8 mouse cellular contexts compared by ENCODE assay signal in genomic region chr5:135957207-135957974, GRCm38 (mm10). TPM values are rescaled to one million over a fixed set of nuclear protein-coding genes. Genes with fewer than 3 reads are reported as not detected.
DNase-seq lines count a peak whose midpoint lies in the region; ATAC-seq and TF ChIP-seq lines count a peak whose summit lies in the region.

No protein-coding gene starts in this region.

- TF ChIP-seq CTCF in MEL (IDR thresholded peaks at IDR 0.05 in 2 of 3, conservative IDR thresholded peaks at IDR 0.05 in 1 of 3; ENCODE audit: control insufficient read depth in 1 of 3, insufficient read depth in 1 of 3, low read depth in 2 of 3, low read length in 3 of 3, poor library complexity in 1 of 3, severe bottlenecking in 1 of 3) = no peak

- H3K4me1 ChIP-seq in MEL (ENCODE audit: control insufficient read depth in 1 of 2, insufficient read depth in 2 of 2, low read length in 2 of 2) = peaks cover 10 to 27% of the 10 kb centered on the region in 2 experiments
- H3K4me1 ChIP-seq in lung, embryonic 16.5 days (replicated peaks; ENCODE audit: control insufficient read depth, insufficient read depth, low read length) = peaks cover 9% of the 10 kb centered on the region

- peak overlapping the region; percentile 56 to 62 for H3K4me3 ChIP-seq in MEL (ENCODE audit: control insufficient read depth in 1 of 2, insufficient read depth in 1 of 2, low read depth in 2 of 2, low read length in 2 of 2)
- peak overlapping the region; percentile 48 for H3K4me3 ChIP-seq in lung, embryonic 16.5 days (ENCODE audit: low read length)

- TF ChIP-seq POLR2A in MEL (IDR thresholded peaks at IDR 0.05; ENCODE audit: control insufficient read depth in 1 of 2, insufficient read depth in 1 of 2, low read depth in 1 of 2, low read length in 2 of 2, poor library complexity in 1 of 2) = peak in 1 of 2 experiments; percentile 88; a peak in 2 of 4 replicates

- no peak for TF ChIP-seq RAD21 in MEL (IDR thresholded peaks at IDR 0.05; ENCODE audit: low read depth, low read length)

- H3K9me3 ChIP-seq in MEL (replicated peaks; ENCODE audit: insufficient read depth, low read length) = no peaks in the 10 kb centered on the region
- H3K9me3 ChIP-seq in lung, embryonic 16.5 days (ENCODE audit: control insufficient read depth, low read length) = no peaks in the 10 kb centered on the region

- no peaks in the 10 kb centered on the region for H3K27me3 ChIP-seq in MEL (ENCODE audit: control insufficient read depth in 1 of 2, insufficient read depth in 2 of 2, low read length in 2 of 2)
- H3K27me3 ChIP-seq in lung, embryonic 16.5 days (ENCODE audit: control insufficient read depth, insufficient read depth, low read depth, low read length) = no peaks in the 10 kb centered on the region

- TF ChIP-seq EP300 in MEL (IDR thresholded peaks at IDR 0.05; ENCODE audit: low read depth in 1 of 2, low read length in 2 of 2) = peak in 1 of 2 experiments; percentile 52; a peak in 2 of 4 replicates

- H3K79me2 ChIP-seq in MEL (ENCODE audit: control insufficient read depth, insufficient read depth, low read length, poor library complexity) = no peaks in the 10 kb centered on the region; the same call in 1 of the 2 replicates

- H3K4me2 ChIP-seq in lung, embryonic 16.5 days (ENCODE audit: low read depth, low read length) = peak overlapping the region; percentile 67

- 7% methylated on average over 28 of the region's 28 CpGs for WGBS in lung, embryonic 16.5 days

- H3K27ac ChIP-seq in MEL (ENCODE audit: control insufficient read depth, low read depth, low read length) = peak overlapping the region; percentile 90
- H3K27ac ChIP-seq in lung, embryonic 16.5 days (ENCODE audit: low read length) = peak overlapping the region; percentile 94

- DNase-seq in MEL (ENCODE audit: low read depth, low spot score) = peak; percentile 99
- peak; percentile 85 for DNase-seq in cerebellum, adult 8-10 months
- peak; percentile 97 for DNase-seq in forelimb bud, embryonic 11.5 days (ENCODE audit: low read depth, low spot score)
- DNase-seq in layer of hippocampus, adult 9-10 months (ENCODE audit: low spot score) = peak; percentile 87
- DNase-seq in ovary, postnatal 10 days (ENCODE audit: low spot score) = peak; percentile 70
- peak; percentile 91 to 96 for DNase-seq in thymus, postnatal 10 days (ENCODE audit: low spot score in 2 of 2)

- peaks cover 0 to 24% of the 10 kb centered on the region in 2 experiments; a peak in 2 of 4 replicates for H3K36me3 ChIP-seq in MEL (ENCODE audit: control insufficient read depth in 1 of 2, insufficient read depth in 2 of 2, low read length in 2 of 2)
- H3K36me3 ChIP-seq in lung, embryonic 16.5 days (ENCODE audit: control insufficient read depth, insufficient read depth, low read length) = no peaks in the 10 kb centered on the region

- ATAC-seq in hematopoietic stem cell, adult 5-6 weeks (replicated peaks in 1 of 2; ENCODE audit: insufficient read depth in 1 of 2, low FRiP score in 2 of 2, low TSS enrichment in 1 of 2, low read depth in 1 of 2, poor library complexity in 2 of 2, severe bottlenecking in 2 of 2) = peak; percentile 84 to 87
- peak; percentile 88 for ATAC-seq in lung, embryonic 16.5 days (ENCODE audit: low read depth)

- peak overlapping the region; percentile 83 for H3K9ac ChIP-seq in MEL (ENCODE audit: control insufficient read depth, low read depth, low read length, poor library complexity, severe bottlenecking)
- peak overlapping the region; percentile 67 for H3K9ac ChIP-seq in lung, embryonic 16.5 days (ENCODE audit: low read length)

TF ChIP-seq in MEL, 35 proteins besides CTCF, POLR2A, EP300 and RAD21 (continues in another document):
- TF ChIP-seq ETS1 (IDR thresholded peaks at IDR 0.05; ENCODE audit: low read depth, low read length) (peak; percentile 63), NELFE (IDR thresholded peaks at IDR 0.05; ENCODE audit: low read depth, low read length) (peak; percentile 91), MAX (IDR thresholded peaks at IDR 0.05; ENCODE audit: low read length) (peak; percentile 92), TAL1 (IDR thresholded peaks at IDR 0.05; ENCODE audit: low read length) (no peak), TBP (IDR thresholded peaks at IDR 0.05; ENCODE audit: low read depth, low read length) (peak; percentile 52; the same call in 1 of the 2 replicates), HCFC1 (IDR thresholded peaks at IDR 0.05; ENCODE audit: low read depth, low read length) (peak; percentile 77; the same call in 1 of the 2 replicates), GABPA (IDR thresholded peaks at IDR 0.05; ENCODE audit: low read depth, low read length) (peak; percentile 88), CHD1 (IDR thresholded peaks at IDR 0.05; ENCODE audit: low read depth, low read length) (peak; percentile 69; the same call in 1 of the 2 replicates), MYC (IDR thresholded peaks at IDR 0.05; ENCODE audit: low read depth, low read length) (peak; percentile 56), USF2 (IDR thresholded peaks at IDR 0.05; ENCODE audit: borderline replicate concordance in 1 of 2, insufficient read depth in 1 of 2, low read depth in 1 of 2, low read length in 2 of 2) (no peak), ZNF384 (IDR thresholded peaks at IDR 0.05; ENCODE audit: low read depth, low read length) (peak; percentile 98), JUND (IDR thresholded peaks at IDR 0.05; ENCODE audit: low read depth, low read length) (0 out of 2 replicates have a peak, but pooled peaks have one; percentile 37), MAZ (IDR thresholded peaks at IDR 0.05; ENCODE audit: low read depth, low read length) (0 out of 2 replicates have a peak, but pooled peaks have one; percentile 33), SIN3A (IDR thresholded peaks at IDR 0.05; ENCODE audit: low read length) (peak; percentile 21; the same call in 1 of the 2 replicates), POLR2AphosphoS5 (IDR thresholded peaks at IDR 0.05; ENCODE audit: borderline replicate concordance, low read depth, low read length) (no peak), MYB (IDR thresholded peaks at IDR 0.05; ENCODE audit: low read depth, low read length) (no peak), TCF12 (IDR thresholded peaks at IDR 0.05; ENCODE audit: low read depth, low read length) (peak; percentile 47), RCOR1 (IDR thresholded peaks at IDR 0.05; ENCODE audit: low read depth, low read length) (no peak), KAT2A (conservative IDR thresholded peaks at IDR 0.05; ENCODE audit: low read depth, low read length) (no peak; the same call in 1 of the 2 replicates), ZKSCAN1 (IDR thresholded peaks at IDR 0.05; ENCODE audit: low read depth, low read length) (no peak; the same call in 1 of the 2 replicates), MXI1 (IDR thresholded peaks at IDR 0.05; ENCODE audit: low read depth, low read length) (peak; percentile 24; the same call in 1 of the 2 replicates), MEF2A (IDR thresholded peaks at IDR 0.05; ENCODE audit: extremely low read depth, insufficient replicate concordance, low read depth, low read length, poor library complexity, severe bottlenecking) (no peak), E2F4 (IDR thresholded peaks at IDR 0.05; ENCODE audit: borderline replicate concordance, low read depth, low read length) (no peak), BHLHE40 (IDR thresholded peaks at IDR 0.05; ENCODE audit: borderline replicate concordance, low read depth, low read length) (no peak), MAFK (IDR thresholded peaks at IDR 0.05; ENCODE audit: borderline replicate concordance, low read depth, low read length) (peak; percentile 74; the same call in 1 of the 2 replicates), ELF1 (IDR thresholded peaks at IDR 0.05; ENCODE audit: low read depth, low read length) (peak; percentile 78), CHD2 (IDR thresholded peaks at IDR 0.05; ENCODE audit: low read length) (no peak), USF1 (IDR thresholded peaks at IDR 0.05; ENCODE audit: low read depth, low read length) (0 out of 2 replicates have a peak, but pooled peaks have one; percentile 25), ZMIZ1 (IDR thresholded peaks at IDR 0.05; ENCODE audit: low read depth, low read length) (peak; percentile 31; the same call in 1 of the 2 replicates), ZC3H11A (IDR thresholded peaks at IDR 0.05; ENCODE audit: low read depth, low read length) (no peak), NRF1 (IDR thresholded peaks at IDR 0.05; ENCODE audit: insufficient read depth, low read depth, low read length, poor library complexity, severe bottlenecking) (0 out of 2 replicates have a peak, but pooled peaks have one; percentile 25), GATA1 (IDR thresholded peaks at IDR 0.05; ENCODE audit: low read depth, low read length) (no peak), SMC3 (IDR thresholded peaks at IDR 0.05; ENCODE audit: low read depth, low read length) (no peak), POLR2AphosphoS2 (IDR thresholded peaks at IDR 0.05; ENCODE audit: low read length) (peak; percentile 93)

RNA-seq across cellular contexts. Expression of gene Ssc4d, which starts 16.9 kb away (rescaled TPM):
- 0.95 and 1.1 TPM in 2 replicates for total RNA-seq in MEL (2012; rRNA removed)
- 1 to 10 TPM in 1 of 2 experiments, not detected in 1; 2.1 TPM for polyA plus RNA-seq in MEL (2012; ENCODE audit: insufficient read depth in 1 of 2, insufficient read length in 2 of 2, low read depth in 1 of 2, low replicate concordance in 2 of 2, missing spikeins in 1 of 2)
- 3.4 and 3.8 TPM in 2 replicates for total RNA-seq in hematopoietic stem cell, adult 5-6 weeks (2017)
- 3.0 and 3.2 TPM in 2 replicates for polyA plus RNA-seq in lung, embryonic 16.5 days (2015; fragmentation: Nextera tagmentation; extraction: Ambion mirVana)

RNA-seq across cellular contexts. Expression of gene Zp3, which starts 22.5 kb away (rescaled TPM):
- total RNA-seq in MEL (2012; rRNA removed) = not detected in 2 replicates
- polyA plus RNA-seq in MEL (2012; ENCODE audit: insufficient read depth in 1 of 2, insufficient read length in 2 of 2, low read depth in 1 of 2, low replicate concordance in 2 of 2, missing spikeins in 1 of 2) = not detected
- total RNA-seq in hematopoietic stem cell, adult 5-6 weeks (2017) = not detected in 2 replicates
- 0.16 and 0.19 TPM in 2 replicates for polyA plus RNA-seq in lung, embryonic 16.5 days (2015; fragmentation: Nextera tagmentation; extraction: Ambion mirVana)

RNA-seq across cellular contexts. Expression of gene Ywhag, which starts 23.0 kb away (rescaled TPM):
- total RNA-seq in MEL (2012; rRNA removed) = 109 and 116 TPM in 2 replicates
- 100 to 1,000 TPM; 268 to 295 TPM for polyA plus RNA-seq in MEL (2012; ENCODE audit: insufficient read depth in 1 of 2, insufficient read length in 2 of 2, low read depth in 1 of 2, low replicate concordance in 2 of 2, missing spikeins in 1 of 2)
- total RNA-seq in hematopoietic stem cell, adult 5-6 weeks (2017) = 95.4 and 110 TPM in 2 replicates
- 150 and 155 TPM in 2 replicates for polyA plus RNA-seq in lung, embryonic 16.5 days (2015; fragmentation: Nextera tagmentation; extraction: Ambion mirVana)

RNA-seq across cellular contexts. Expression of gene Dtx2, which starts 37.2 kb away (rescaled TPM):
- total RNA-seq in MEL (2012; rRNA removed) = 11.4 and 11.9 TPM in 2 replicates
- 10 to 100 TPM in 1 of 2 experiments, not detected in 1; 17.2 TPM for polyA plus RNA-seq in MEL (2012; ENCODE audit: insufficient read depth in 1 of 2, insufficient read length in 2 of 2, low read depth in 1 of 2, low replicate concordance in 2 of 2, missing spikeins in 1 of 2)
- total RNA-seq in hematopoietic stem cell, adult 5-6 weeks (2017) = 3.4 and 4.4 TPM in 2 replicates
- 26.6 and 27.6 TPM in 2 replicates for polyA plus RNA-seq in lung, embryonic 16.5 days (2015; fragmentation: Nextera tagmentation; extraction: Ambion mirVana)

Comparison
In these comparisons a context has a peak if more than half of its experiments do, and no peak if none do; other contexts are left out.
1. Peak in every context shown above with its lines: DNase-seq, ATAC-seq, H3K4me3 ChIP-seq and H3K27ac ChIP-seq.